Mouse (Mus musculus): ENCODE measurements at regions not wholly inside any gene's neighbourhood (a gene's known extent, or its start where the extent isn't known, plus 50 kb on each side); places are given as distances from the start of the nearest gene placed in this dataset.

DNA sequence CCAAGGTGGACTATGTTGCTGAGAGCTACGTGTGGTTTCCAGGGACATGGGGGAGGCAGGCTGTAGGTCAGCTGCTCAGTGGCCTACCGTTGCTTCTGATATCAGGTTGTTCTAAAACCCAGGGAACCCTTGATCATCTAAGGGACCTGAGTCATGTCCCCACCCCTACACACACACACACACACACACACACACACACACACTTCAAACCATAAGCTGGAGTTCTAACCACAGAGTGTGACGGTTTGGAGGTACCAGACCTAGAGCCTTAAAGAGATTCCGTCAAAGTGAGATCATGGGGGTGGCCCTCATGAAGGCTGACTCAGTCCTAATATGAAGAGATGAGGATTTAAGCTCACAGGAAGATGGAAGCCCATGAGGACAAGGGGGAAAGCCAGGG lies 130.8 kb upstream of the Id2 start:
- DNase-seq (ENCODE audit: low spot score): no peak

GRCm38 (mm10) chr12:25224644-25225043 lies 127.7 kb upstream of the Id2 start:
- DNase-seq (ENCODE audit: low spot score): no peak

- no peak for DNase-seq (ENCODE audit: low spot score)
Measured at GRCm38 (mm10) chr12:25224201-25224600, 127.3 kb upstream of the Id2 start.

DNA sequence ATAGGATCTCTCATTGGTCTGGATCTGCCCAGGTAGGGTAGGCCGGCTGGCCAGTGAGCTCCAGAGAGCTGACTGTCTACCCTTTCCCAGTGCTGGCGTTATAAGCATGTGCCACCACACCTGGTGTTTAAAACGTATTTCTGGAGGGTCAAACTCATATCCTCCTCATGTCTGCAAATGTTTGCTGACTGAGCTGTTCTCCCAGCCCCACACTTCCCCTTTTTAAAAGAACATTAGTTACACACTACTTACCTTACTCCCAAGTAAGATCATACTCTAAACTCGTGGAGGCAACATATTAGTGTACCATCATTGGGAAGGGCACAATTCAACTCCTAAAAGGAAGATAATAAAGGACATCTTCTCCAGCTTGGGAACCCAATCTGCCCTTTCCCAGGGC lies 126.6 kb upstream of the Id2 start:
- DNase-seq (ENCODE audit: low spot score): no peak

DNA sequence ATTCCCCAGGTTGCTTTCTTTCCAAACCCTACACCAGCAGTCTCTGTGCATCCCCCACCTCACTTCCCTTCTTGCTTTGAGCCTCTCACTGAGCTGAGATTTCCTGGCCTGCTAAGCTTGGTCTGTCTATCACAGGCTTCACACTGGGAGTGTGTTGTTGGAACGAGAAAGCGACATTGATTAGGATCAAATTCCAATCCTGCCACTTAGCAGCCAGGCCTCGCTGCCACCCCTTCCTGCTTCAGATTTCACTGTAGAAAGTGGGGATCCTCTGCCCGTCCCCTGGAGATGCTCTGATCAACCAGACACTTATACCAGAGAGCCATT lies 123.8 kb upstream of the Id2 start:
- DNase-seq (ENCODE audit: low spot score): no peak

GRCm38 (mm10) chr12:25220096-25220779 lies 123.3 kb upstream of the Id2 start:
- DNase-seq (ENCODE audit: low spot score): no peak

GRCm38 (mm10) chr12:25219546-25219945 lies 122.6 kb upstream of the Id2 start:
- DNase-seq (ENCODE audit: low spot score): no peak

DNA sequence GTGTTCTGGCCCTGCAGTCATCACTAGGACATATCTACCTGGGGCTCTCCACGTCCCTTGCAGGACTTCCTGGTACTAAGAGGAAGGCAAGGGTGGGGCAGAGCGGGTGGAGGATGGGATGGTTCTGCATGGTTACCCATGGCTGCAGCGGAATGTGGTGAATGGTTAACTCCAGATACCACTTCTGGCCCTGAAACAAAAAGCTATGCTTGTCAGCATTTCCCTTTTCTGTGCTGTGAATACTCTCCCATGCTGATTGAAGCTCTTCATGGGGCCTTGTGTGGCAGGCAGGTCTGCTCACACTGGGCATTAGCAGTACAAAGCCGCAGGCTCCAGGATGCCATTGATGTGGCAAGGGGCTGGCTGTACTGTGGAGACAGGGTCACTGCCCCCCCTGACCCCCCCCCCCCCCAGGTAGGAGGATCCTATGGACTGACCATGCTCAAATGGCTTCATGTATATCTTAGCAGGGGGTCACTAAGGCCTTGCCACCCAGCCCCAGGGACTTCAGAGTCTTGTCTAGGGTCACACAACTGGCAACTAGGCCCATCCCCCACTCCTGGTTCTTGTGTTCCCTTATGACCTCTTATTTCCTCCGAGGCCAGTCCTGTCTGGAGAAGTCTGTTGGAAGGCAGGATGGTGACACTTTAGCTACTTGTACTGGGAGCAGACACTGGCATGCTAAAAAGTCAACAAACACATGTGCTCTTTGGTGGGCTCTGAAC lies 120.0 kb upstream of the Id2 start:
- no peak for DNase-seq (ENCODE audit: low spot score)

GRCm38 (mm10) chr12:25215266-25215665 lies 118.3 kb upstream of the Id2 start:
- no peak for DNase-seq (ENCODE audit: low spot score)

- peak; percentile 15 for DNase-seq (ENCODE audit: low spot score)
Measured at GRCm38 (mm10) chr12:25213782-25214478, 117.0 kb upstream of the Id2 start.

DNA sequence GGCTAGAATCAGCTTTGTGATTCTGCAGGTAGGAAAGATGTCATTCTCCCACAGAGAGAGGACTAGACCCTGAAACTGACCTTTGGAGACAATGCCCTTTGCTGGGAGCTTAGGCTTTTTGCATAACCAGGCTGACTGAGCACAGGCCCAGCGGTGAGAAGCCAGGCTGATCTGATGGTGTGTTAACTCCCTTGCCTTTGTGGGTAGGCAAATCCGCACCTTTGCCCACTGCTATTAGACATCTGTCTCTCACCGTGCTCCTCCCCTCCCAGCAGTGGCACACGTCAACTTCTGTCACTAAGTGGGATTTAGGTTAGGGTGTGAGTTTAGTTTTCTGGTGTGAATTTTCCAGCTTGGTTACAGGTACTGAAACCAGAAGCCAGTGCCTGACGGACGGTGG lies 114.4 kb upstream of the Id2 start:
- DNase-seq (ENCODE audit: low spot score): no peak

DNA sequence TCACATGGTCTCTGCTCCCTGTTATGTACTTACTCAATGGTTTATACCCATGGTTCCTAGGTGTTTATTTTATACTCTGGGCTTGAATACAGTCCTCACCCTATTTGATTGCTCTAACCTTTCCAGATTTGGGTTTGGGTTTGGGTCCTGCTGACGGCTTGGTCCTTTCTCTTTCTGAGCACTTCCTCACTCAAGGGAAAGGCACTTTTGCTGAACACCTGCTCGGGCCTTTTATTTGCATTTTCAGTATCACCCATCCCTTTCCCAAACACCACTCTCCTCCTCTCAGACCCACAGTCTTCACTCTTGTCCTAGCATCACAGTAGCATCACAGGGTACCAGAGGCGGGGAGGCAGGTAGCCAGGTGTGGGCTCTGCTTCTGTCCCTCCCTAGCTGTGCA lies 113.7 kb upstream of the Id2 start:
- DNase-seq (ENCODE audit: low spot score): no peak

GRCm38 (mm10) chr12:25209333-25209728 lies 112.4 kb upstream of the Id2 start:
- no peak for DNase-seq (ENCODE audit: low spot score)

DNA sequence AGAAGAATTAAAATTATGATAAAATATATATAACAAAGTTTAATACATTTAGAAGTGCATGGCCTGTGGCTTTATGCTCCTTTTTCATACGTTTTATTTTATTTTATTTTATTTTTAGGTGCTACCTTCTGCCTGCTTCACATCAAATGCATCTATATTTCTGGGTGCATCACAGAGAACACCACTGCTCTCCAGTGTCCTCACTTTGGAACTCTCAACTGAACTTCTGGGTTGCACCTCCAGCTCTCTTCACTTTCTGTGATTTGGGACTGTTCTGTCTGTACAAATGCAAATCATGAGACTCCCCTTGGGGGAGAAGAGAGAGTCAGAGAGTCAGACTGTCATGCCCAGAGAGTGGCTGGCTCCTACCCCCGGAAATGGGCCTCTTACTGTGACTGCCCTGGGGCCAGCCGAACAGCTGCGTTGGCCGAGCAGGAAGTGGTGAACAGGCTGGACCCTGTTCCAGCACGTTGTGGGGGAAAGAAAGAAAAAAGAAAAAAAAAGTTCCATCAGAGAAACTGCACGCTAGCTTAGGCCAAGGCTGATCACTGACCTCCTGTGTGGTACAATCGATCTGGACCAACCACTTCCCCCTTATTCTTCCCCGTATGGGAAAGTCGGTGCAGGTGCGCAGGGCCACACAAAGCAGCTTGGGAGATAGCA lies 111.9 kb upstream of the Id2 start:
- peak; percentile 17 for DNase-seq (ENCODE audit: low spot score)

GRCm38 (mm10) chr12:25203371-25204067 lies 106.6 kb upstream of the Id2 start:
- no peak for DNase-seq (ENCODE audit: low spot score)

DNA sequence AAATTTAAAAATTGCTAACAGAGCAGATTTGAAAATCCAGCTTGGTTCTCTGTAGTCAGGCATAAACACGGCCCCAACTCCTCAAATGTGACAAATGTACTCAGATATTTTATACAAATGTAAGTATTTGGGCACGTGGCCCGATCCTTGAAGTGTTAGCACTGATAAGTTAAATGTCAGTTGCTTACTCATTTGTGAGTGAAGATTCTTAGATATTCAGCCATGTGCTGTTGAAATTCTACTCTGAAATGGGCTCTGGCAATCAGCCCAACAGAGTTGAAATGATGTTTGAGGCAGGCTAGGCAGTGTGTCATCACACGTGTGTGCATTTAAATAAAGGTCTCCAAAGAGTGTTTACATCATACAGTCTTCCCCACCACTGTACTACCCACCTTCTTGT lies 103.2 kb upstream of the Id2 start:
- DNase-seq (ENCODE audit: low spot score): no peak

DNA sequence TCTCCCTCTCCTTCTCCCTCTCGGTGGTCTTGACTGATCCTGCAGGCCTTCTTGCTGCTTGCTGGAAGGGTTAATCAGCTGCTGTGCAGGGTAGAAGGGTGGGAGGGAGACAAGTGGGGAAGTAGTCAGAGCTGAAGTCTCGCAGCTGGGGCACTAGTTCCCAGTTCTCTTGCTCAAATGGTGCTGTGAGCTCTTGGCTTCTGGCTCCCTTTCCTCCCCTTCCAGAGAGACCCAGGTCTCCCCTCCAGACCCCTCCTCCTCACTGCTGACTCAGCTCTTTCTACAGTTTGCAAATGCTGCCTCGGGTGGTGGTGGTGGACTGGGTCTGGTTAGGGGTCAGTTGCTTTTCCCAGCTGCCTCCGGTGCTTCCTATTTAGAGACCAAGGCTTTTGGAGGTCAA lies 100.8 kb upstream of the Id2 start:
- no peak for DNase-seq (ENCODE audit: low spot score)

- DNase-seq (ENCODE audit: low spot score): no peak
Measured at GRCm38 (mm10) chr12:25196022-25196421, 99.1 kb upstream of the Id2 start.

DNA sequence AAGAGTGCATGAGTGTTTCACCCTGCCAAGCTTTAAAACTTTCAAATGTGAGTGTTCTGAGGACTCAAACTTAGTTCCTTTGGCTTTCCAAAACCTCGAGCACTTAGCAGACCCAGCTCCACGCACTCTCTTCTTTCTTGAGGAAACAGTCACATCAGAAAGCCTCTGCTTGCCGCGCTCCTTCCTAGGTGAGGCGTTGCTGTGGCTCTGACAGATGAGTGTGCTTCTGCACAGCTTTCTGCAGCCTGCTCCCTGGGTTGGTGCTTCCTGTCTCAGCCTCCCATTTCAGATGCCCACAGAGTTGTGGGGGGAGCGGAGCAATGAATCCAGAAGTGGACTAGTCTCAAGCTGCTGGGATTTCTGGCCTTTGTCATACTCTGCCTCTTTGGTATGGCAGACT lies 95.3 kb upstream of the Id2 start:
- no peak for DNase-seq (ENCODE audit: low spot score)

GRCm38 (mm10) chr12:25190360-25190759 lies 93.4 kb upstream of the Id2 start:
- no peak for DNase-seq (ENCODE audit: low spot score)

GRCm38 (mm10) chr12:25189174-25189761 lies 92.3 kb upstream of the Id2 start:
- DNase-seq (ENCODE audit: low spot score): no peak

DNA sequence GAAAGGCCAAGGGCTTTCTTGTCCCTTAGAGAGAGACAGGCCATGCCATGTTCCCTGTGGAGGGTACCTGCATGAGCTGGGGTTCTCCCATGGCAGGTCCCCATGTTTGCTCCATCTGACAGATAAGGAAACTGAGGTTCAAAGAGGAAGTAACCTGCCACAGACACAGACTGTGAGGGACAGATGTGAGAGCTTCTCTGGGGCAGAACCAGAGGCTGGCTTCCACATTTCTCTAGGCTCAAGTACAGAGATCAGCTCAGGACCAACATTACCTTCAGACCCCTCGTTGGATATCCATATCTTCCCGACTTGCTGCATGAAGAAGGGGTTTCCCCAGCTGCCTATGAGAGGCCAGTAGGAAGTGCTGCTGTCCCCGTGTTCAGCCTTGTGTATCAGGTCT lies 91.6 kb upstream of the Id2 start:
- no peak for DNase-seq (ENCODE audit: low spot score)

Data from adipocyte (in vitro differentiated cells).